Mouse (Mus musculus) ES-E14 (cell line): ENCODE measurements around the gene Frmd6.

ENCODE experiments used
- CHD2 ChIP-seq: IDR thresholded peaks from 2 replicates; pipeline ENCODE4 v1.6.1; 2014; ENCODE audit warnings: mild to moderate bottlenecking, low read depth, low read length, inconsistent platforms
- MAFK ChIP-seq: IDR thresholded peaks from 2 replicates; pipeline ENCODE4 v1.6.1; 2014; ENCODE audit warnings: mild to moderate bottlenecking, low read depth, low read length, inconsistent platforms; ENCODE audit not compliant: insufficient read depth

DNA sequence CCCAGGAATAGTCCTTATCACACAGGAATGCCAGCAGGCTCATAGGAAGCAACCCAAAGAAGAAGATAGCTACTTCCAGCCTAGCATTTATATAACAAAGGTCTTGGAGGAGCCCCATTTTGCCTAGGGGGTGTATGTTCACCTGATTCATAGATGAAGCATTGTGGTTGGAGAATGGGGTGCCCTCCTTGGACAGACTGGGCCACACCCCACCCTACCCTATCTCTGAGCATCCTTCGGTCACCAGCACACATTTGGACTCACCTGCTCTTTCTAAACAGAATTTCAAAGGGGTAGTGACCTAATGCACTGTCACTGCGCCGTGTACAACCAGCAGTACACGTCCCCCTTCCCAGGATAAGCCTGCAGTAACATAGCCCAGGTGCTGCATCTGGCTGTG lies 31.5 kb downstream of the Frmd6 start:
- TF ChIP-seq MAFK (no peak), CHD2 (no peak)
